Mouse (Mus musculus) WW6 (cell line): ENCODE data around the gene Stoml1.

Experiments
- DNase-seq: peaks from one replicate; pipeline ENCODE4 v3.0.0-alpha.2; 2013; ENCODE audit warnings: low read depth, low spot score

Gene Stoml1

GRCm38 (mm10) chr9:58253033-58253804, at the start of gene Stoml1:
Gene Stoml1 (plus strand): TSS chr9:58253164.
- DNase-seq, result peak; percentile 86

GRCm38 (mm10) chr9:58203516-58204447, 49.2 kb upstream of the Stoml1 start, which contains the start of the genes Islr and Islr2:
Gene Islr (minus strand): TSS chr9:58204306.
Gene Islr2 (minus strand): TSS chr9:58204319.
- DNase-seq, result peak; percentile 59

- peak; percentile 67 for DNase-seq
Measured at GRCm38 (mm10) chr9:58204448-58205000, 48.4 kb upstream of the Stoml1 start.

GRCm38 (mm10) chr9:58206013-58206412, 47.0 kb upstream of the Stoml1 start:
- DNase-seq, result no peak

- no peak for DNase-seq
Measured at GRCm38 (mm10) chr9:58209462-58210303, 43.3 kb upstream of the Stoml1 start.

GRCm38 (mm10) chr9:58210304-58210627, 42.7 kb upstream of the Stoml1 start:
- DNase-seq, result no peak

- DNase-seq, result no peak
Measured at GRCm38 (mm10) chr9:58213377-58213776, 39.6 kb upstream of the Stoml1 start.

- DNase-seq, result no peak
Measured at GRCm38 (mm10) chr9:58213865-58214264, 39.1 kb upstream of the Stoml1 start.

GRCm38 (mm10) chr9:58214519-58215180, 38.3 kb upstream of the Stoml1 start:
- no peak for DNase-seq

GRCm38 (mm10) chr9:58216402-58216801, 36.6 kb upstream of the Stoml1 start:
- DNase-seq, result no peak

GRCm38 (mm10) chr9:58218539-58218938, 34.4 kb upstream of the Stoml1 start:
- DNase-seq, result no peak

GRCm38 (mm10) chr9:58220218-58220903, 32.6 kb upstream of the Stoml1 start:
- DNase-seq, result no peak

GRCm38 (mm10) chr9:58224356-58224755, 28.6 kb upstream of the Stoml1 start:
- no peak for DNase-seq

GRCm38 (mm10) chr9:58225915-58226913, 26.8 kb upstream of the Stoml1 start:
- no peak for DNase-seq

- DNase-seq, result no peak
Measured at GRCm38 (mm10) chr9:58228777-58229466, 24.0 kb upstream of the Stoml1 start.

GRCm38 (mm10) chr9:58231746-58232145, 21.2 kb upstream of the Stoml1 start:
- no peak for DNase-seq

- DNase-seq, result no peak
Measured at GRCm38 (mm10) chr9:58232374-58232773, 20.6 kb upstream of the Stoml1 start.

GRCm38 (mm10) chr9:58234502-58235015, 18.4 kb upstream of the Stoml1 start:
- DNase-seq, result no peak
